Mouse (Mus musculus) ovary, postnatal 14 days (tissue): ENCODE data around the gene Slc30a7.
A peak's percentile ranks its signal among the peaks of the same experiment; 100 is the strongest.

Source experiments
- DNase-seq: peaks from one replicate; pipeline ENCODE4 v3.0.0; 2022; ENCODE audit warnings: low spot score

Gene Slc30a7

DNA sequence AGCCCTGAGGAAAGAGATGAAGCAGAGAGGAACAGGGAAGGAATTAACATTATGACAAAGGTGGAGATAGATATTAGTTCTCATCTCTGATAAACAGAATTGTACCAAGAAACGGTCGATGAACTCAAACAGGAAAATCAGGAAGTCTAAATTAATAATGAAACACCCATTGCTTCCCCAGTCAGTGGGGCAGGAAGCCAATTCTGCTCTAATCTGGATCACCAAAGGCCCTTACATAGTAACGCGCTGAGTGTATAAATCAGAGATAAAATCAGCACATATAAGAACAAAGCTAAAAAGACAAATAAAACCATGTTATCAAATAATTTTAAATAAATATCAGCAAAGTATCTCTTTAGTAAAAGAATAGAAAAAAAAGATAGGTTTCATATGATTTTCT lies 15.1 kb downstream of the Slc30a7 start:
- no peak for DNase-seq

DNA sequence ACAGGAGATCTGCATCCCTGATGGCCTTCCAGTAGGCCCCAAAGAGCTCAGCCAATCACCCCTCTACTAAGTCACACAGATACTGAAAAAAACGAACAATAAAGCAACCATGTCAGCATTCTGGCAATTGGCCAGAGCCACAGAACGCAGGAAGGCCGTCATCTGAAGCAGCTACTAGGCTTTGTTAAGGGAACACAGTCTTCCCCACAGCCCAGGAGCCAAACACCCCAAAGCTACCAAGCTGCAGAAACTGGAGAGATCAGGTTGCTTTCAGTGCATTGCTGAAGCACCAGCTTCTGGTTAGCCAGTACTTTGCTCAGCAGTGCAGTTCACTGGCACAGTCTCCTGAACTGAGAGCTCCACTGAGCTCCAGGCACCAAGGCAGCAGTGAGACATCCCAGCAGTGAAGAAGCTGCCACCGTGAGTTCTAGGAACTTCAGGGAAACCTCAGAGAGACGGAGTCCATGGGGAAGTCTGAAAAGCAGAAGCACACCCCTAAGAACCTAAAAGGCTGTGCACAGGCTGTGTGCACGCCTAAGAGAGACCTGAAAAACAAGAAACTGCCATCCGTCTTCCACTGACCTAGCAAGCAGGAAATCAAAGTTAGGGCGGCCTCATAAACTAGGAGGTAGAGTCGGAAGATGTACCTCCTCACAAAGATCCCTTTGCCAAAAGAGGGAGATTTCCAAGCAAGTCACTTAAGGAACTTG lies 21.9 kb downstream of the Slc30a7 start:
- DNase-seq: no peak

DNA sequence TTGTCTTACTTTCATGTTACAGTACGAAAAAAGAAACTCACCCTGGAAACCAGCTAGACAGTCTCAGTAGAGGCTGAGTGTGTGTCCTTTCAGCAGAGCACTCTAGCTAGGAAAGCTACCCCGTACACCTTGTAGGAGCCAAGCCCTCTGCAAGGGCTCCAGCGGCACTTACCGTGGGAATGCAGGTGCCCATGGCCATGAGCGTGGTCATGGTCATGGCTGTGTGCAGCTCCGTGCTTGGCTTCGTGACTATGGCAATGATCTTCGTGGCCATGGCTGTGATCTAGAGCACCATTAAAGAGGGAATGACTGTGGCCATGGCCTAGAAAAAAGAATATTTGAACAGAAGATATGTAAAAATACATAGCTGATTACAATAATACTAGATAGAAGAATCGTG lies 22.6 kb downstream of the Slc30a7 start:
- no peak for DNase-seq

- DNase-seq: no peak
Observed at GRCm38 (mm10) chr3:115983217-115983616, 24.0 kb downstream of the Slc30a7 start.

GRCm38 (mm10) chr3:115979000-115979399 lies 28.2 kb downstream of the Slc30a7 start:
- DNase-seq: no peak

GRCm38 (mm10) chr3:115974995-115975394 lies 32.2 kb downstream of the Slc30a7 start:
- no peak for DNase-seq

- DNase-seq: no peak
Observed at GRCm38 (mm10) chr3:115974228-115974627, 33.0 kb downstream of the Slc30a7 start.

- no peak for DNase-seq
Observed at GRCm38 (mm10) chr3:115971891-115972646, 35.1 kb downstream of the Slc30a7 start.

- no peak for DNase-seq
Observed at GRCm38 (mm10) chr3:115971045-115971785, 36.0 kb downstream of the Slc30a7 start.

GRCm38 (mm10) chr3:115968745-115969530 lies 38.3 kb downstream of the Slc30a7 start:
- peak; percentile 2 for DNase-seq

GRCm38 (mm10) chr3:115964071-115964470 lies 43.1 kb downstream of the Slc30a7 start:
- no peak for DNase-seq

DNA sequence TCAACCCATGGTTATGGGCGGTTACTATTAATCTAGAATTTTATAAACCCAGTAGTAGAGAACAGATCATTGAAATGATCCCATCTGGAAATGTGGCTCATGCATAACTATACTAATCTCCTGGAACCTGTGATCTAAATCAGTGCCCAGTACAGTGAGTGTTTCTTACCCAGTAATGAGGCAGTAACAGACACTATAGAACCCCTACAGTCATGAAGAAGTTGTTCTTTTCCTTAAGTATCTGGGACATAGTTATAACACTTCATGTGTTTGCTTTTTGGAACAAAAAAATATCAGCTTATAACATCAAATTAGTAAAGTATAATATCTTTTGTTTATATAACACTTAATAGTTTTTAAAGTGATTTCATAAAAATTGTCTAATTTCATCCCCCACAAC lies 43.6 kb downstream of the Slc30a7 start:
- DNase-seq: no peak

DNA sequence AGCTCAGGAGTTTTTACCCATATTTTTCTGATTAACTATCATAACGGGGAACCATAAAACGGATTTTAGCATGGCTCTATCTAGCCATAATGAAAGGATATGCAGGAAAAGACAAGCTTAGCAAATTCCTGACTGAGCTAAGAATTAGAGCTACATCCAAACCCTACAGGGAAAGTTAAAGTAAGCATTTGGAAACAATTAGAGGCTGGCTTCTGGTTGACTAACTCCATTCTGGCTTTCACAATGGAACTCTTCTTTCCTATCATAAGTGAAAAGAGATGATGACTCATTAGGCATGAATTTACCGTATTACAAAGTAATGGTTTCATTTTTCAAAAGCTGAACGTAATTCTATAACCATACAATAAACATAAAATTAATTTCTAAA lies 45.2 kb downstream of the Slc30a7 start:
- DNase-seq: no peak

DNA sequence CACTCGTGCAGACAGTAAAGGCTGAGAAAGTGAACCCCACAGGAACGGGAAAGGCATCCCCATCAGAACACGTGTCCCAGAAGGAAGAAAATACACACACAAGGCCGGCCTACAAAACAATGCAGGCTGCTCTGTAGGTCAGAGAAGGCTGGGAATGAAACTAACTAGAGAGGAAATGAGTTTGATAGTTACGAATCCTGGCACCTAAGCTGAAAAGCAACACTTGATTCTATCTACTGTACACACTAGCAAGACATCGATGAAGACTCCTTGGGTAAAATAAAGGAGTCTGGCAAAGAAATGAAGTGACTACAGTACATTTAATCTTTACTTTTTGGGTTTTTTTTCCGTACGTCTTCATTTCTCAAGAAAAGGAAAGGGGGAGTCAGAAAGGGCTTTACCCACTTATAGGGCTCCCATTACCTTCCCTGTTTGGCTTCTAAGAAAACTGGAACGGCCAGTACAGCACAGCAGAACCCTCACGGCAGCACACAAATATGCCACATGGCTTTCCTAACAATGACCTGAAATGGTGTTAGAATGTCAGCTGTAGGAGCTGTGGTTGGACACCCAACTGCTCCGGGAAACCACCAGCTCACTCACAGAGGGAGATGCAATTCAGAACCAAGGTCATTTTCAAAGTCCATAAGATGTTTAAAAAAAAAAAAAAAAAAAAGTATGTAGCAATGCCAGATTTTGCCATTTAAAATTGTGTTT lies 45.7 kb downstream of the Slc30a7 start:
- no peak for DNase-seq

- DNase-seq: no peak
Observed at GRCm38 (mm10) chr3:115957223-115957622, 50.0 kb downstream of the Slc30a7 start.

DNA sequence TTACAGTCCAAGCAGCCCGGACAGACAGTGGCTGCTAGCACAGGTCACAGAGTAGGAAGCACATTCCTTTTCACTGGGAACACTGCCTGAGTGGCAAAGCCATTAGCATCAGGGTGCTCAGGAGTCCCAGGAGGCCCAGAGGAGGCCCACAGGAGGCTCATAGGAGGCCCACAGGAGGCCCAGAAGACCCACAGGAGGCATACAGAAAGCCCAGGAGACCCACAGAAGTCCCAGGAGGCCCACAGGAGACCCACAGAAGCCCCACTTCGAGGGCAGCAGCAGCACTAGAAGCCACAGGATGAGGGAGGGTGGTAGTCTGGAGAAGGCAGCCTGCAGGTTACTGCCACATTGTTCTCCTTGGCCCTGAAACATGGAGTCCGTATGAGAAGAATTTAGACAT lies 54.1 kb downstream of the Slc30a7 start:
- DNase-seq: no peak

- no peak for DNase-seq
Observed at GRCm38 (mm10) chr3:115952356-115952755, 54.9 kb downstream of the Slc30a7 start.

DNA sequence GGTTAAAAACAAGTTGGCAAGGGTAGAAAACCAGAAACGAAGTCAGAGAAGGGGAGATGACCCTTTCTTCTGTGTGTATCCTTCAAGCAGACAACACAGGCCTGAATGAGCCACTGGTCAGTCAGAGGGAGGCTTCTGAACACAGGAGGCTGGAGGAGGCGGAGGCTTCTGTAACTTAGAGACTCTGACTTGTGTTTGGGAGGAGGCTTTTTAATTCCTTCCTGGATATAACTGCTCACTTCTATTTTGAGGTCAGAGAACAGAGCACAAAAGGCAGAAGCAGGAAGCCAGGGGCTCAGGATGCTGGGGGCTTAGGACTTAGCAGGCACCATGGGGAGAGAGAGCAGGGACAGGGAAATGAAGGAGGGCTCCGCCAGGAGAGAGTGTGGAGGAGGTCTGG lies 56.0 kb downstream of the Slc30a7 start:
- no peak for DNase-seq

DNA sequence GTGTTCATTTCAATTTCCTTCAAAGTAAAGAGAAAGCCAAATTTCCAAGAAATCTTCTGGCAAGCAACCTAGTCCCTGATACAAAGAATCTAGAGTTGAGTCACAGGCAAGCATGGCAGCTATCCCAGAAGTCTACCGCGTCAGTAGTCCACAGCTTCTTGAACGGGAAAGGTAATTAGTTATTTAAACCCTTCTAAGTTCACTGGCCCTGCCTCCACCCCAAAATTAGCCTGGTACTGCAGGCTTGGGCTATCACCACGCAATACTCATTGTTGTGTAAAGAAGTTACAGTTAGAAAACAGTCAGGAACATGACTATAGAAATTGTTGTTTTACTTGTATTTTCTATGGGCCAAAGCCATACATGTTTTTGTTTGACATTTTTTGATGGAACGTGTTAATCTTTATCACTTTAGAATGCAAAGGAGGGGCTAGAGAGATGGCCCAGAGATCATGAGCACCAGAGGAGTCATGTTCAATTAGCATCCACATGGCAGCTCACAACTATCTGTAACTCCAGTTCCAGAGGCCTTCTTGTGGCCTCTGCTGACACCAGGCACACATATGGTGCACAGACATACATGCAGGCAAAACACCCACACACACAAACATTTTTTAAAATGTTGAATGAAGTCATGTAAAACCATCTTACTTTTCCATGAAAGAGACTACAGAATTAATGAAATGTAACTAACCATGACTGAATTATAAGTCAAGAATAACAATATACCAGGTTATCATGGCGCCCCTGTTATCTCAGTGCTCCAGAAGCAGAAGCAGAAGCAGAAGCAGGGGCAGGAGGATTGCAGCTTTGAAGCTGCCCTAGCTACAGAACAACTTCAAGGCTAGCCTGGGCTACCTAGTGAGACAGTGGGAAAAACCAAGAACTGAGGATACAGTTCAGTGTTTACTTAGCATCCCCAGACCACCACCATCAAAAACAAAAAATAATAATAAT lies 57.0 kb downstream of the Slc30a7 start:
- DNase-seq: no peak

DNA sequence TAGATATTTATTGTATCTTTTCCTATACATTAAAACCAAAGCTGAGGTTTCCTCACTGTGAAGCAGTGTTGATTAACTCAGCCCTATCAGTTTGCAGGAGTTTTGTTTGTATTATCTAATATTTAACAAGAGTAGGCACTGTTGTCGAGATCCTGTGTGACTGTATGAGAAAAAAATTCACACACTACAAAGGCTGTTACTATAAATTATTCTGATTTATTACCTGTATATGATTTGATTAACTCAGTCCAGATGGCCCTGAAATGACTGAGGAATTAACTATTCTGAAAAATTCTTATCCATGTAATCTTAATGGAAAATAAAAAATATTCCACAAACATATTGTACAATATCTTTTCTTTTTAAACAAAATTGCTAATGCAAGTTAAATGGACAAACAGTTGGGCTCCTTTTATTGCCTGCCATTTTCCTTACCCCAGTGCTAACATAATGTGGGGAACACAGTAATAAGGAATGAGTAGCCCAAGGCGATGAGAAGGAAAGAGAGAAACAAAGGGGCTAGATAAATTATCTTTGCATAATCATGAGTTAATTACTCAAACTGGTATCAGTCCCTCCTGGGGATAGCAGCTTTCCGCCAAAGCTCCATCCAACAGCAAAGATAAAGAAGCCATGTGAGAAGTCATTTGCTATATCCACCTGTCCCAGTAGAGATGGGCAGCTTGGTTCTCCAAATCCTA lies 57.8 kb downstream of the Slc30a7 start:
- no peak for DNase-seq
